Mouse (Mus musculus): ENCODE results near the gene Rps6kc1. TPM values are rescaled to one million over a fixed set of nuclear protein-coding genes. Genes with fewer than 3 reads are reported as not detected.
A peak's percentile ranks its signal among the peaks of the same experiment; 100 is the strongest.

The Rps6kc1 gene
- total RNA-seq, 4 experiments from 2014 or later = 112 to 133 (median 128) TPM

DNA sequence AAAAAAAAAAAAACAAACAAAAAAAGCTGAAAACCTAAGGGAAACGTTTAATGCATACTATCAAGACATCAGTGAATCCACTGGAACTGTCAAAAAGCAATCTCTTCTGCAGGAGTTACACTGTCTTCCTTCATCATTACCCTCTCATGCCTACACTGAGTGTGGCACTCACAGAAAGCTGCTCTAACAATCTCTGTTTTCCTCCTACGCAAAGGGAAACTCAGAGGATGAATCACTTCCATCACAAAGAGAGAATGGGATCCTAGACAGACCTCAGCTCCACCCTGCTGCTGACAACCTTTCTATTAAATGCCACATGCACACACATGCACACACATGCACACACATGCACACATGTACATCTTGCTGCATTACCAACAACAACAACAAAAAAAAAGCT lies 75.5 kb downstream of the Rps6kc1 start:
- no peak for DNase-seq (ENCODE audit: low spot score in 2 of 2)

- no peak for DNase-seq (ENCODE audit: low spot score in 2 of 2)
Measured at GRCm38 (mm10) chr1:190834201-190834907, 77.2 kb downstream of the Rps6kc1 start.

DNA sequence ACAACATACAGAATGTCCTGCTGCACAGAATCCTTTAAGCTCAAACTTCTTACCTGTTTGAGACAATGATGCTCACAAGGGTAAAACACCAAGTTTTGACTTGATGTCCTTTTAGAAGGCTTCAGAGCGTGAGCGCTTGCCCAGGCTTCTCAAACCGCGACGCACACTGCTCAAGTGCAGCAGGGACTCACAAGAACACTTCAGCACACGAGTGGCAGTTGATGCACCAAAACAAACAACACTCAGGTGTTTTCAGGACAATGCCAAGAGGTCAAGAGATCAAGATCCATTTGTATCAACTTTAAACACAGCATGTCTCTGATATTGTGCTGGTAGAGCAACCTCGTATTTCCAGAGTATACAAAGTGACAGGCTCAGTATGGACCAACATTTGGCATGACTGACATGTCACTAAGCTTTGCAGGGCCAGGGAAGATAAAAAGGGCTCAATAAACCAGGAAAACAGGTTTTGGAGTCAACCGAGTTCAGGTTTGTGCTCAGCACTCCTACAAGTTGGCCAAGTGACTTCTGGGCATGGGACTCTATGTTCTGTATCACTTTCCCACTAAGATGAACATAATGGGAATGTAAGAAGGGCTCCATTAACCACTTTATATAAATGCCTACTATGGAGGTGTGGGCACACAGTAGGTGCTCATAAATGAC lies 78.5 kb downstream of the Rps6kc1 start:
- DNase-seq (ENCODE audit: low spot score in 2 of 2) = no peak

DNA sequence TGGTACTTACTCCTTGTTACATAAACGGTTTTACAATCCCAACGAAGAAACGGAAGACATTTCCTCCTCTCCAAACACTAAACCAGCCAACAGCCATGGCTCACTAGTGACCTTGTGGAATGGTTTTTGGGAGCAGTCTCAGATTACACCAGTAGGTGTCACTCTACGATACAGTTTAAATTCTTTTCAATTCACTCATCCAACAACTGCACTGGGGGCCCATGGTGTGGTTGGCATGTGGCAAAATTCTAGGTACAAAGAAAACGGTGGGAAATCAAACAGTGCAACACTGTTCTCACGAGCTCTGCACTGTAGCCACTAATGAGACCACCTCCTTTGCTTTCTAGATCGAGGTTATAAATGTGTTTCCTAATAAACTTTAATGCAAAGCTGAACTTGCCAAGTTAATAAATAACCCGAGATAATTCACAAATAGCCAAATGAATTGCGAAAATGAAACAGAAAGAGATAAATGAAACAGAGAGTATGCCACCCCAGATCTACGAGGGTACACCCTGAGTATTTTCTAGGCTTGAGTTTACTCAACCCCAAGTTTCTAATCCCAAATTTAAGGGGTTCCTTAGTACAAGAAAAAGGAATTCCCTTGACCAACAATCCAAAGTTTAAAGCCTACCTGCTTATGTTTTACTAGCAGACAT lies 79.6 kb downstream of the Rps6kc1 start:
- peak in 1 of 2 experiments; percentile 32 for DNase-seq (ENCODE audit: low spot score in 2 of 2)

- no peak for DNase-seq (ENCODE audit: low spot score in 2 of 2)
Measured at GRCm38 (mm10) chr1:190826486-190827034, 85.0 kb downstream of the Rps6kc1 start.

DNA sequence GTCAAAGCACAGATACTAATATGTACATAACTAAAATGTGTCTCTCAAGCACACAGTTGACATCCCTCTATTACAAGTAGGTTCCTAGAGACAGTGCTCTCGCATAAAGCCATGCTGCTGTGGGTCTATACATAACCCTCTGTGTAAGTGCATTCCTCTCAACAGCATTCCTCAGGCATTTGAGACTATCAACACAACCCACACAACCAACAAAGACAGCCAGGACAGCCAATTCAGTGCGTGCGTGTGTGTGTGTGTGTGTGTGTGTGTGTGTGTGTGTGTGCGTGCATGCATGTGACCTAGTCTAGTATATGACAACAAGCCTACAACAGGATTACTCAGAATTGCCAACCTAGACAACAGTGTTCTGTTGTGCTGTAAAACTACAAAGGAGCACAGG lies 87.8 kb downstream of the Rps6kc1 start:
- DNase-seq (ENCODE audit: low spot score in 2 of 2) = no peak

DNA sequence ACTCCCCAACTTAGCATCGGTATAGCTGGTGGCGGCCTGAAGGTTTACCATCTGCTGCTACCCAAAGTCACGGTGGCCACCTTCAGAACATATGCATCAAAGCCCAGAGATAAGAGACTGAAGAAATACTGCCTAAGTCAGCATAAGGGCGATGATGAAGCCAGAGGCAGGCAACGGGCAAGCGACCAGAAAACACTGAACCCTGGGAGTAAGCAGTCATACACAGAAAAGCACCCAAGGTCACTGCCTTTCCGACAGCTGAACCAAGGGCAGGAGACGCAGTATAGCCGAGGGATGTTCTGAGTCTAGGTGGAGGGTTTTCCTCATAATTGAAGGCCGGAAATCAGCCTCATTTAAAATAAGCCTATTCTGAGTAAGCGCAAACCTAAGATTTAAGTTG lies 95.4 kb downstream of the Rps6kc1 start:
- no peak for DNase-seq (ENCODE audit: low spot score in 2 of 2)

GRCm38 (mm10) chr1:190810408-190810807 lies 101.2 kb downstream of the Rps6kc1 start:
- DNase-seq (ENCODE audit: low spot score in 2 of 2) = no peak

- DNase-seq (ENCODE audit: low spot score in 2 of 2) = no peak
Measured at GRCm38 (mm10) chr1:190808766-190809221, 102.8 kb downstream of the Rps6kc1 start.

DNA sequence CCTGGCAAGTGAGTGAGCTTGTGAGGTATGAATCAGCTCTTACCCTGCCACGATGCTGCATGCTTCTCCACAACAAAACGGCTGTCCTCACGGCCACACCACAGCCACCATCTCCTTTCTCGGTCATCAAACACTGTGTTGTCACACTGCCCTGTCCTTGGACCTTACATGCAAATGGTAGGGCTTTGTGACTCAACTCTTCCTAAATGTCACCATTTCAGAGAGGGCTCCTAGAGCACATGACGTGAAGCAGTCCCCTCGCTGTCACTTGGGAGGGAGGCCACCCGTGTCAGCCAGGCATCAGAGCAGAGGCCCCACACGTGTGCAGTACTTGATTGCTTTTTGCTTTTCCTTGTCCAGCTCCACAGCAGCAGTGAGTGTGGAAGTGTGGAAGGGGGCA lies 104.8 kb downstream of the Rps6kc1 start:
- no peak for DNase-seq (ENCODE audit: low spot score in 2 of 2)

GRCm38 (mm10) chr1:190798668-190799067 lies 112.9 kb downstream of the Rps6kc1 start:
- no peak for DNase-seq (ENCODE audit: low spot score in 2 of 2)

DNA sequence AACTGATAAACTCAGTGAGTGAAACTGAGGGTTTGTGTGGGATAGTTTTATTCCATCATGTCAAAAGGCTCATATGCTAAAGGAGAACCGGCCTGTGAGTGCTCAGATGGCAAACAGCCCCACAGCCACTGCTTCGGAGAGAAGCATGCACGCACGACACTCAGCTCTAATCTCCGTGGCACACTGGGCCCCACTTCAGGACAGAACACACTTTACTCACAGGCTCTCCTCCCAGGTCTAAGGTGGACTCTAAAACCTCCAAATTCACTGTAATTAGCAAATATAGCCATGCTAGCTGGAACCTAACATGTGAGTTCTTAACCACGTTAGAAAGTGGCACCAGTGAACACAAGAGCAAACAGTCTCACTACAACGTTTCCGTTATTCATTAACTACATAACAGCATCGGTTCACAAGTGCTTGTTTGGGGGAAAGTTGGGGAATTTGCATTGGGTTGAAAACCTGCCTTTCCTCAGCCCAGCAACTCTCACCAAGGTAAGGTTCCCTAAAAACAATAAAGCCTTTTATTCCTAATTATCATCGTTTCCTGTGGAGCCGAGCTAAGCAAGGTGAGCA lies 114.0 kb downstream of the Rps6kc1 start:
- no peak for DNase-seq (ENCODE audit: low spot score in 2 of 2)

GRCm38 (mm10) chr1:190796745-190797482 lies 114.7 kb downstream of the Rps6kc1 start:
- DNase-seq (ENCODE audit: low spot score in 2 of 2) = no peak

GRCm38 (mm10) chr1:190791638-190792037 lies 119.9 kb downstream of the Rps6kc1 start:
- no peak for DNase-seq (ENCODE audit: low spot score in 2 of 2)

- DNase-seq (ENCODE audit: low spot score in 2 of 2) = no peak
Measured at GRCm38 (mm10) chr1:190790720-190791119, 120.8 kb downstream of the Rps6kc1 start.

DNA sequence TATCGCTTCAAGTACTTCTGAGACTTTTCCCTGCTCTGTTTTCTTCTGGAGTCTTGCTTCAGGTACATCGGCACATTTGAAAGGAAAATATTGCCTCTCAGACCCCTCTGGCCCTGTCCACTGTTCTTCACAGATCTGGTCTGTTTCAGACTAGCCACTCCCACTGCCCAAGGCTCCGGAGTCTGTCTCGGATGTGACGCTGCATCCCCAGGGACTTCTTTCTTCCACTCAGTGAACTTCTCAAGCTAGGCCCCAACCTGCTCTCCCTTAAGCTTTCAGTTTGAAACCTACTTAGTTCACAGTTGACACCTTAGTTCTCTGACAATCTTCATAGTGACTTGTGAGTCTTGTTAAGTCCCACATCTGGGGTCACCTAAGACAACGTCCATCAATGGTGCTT lies 133.9 kb downstream of the Rps6kc1 start:
- DNase-seq (ENCODE audit: low spot score in 2 of 2) = no peak

DNA sequence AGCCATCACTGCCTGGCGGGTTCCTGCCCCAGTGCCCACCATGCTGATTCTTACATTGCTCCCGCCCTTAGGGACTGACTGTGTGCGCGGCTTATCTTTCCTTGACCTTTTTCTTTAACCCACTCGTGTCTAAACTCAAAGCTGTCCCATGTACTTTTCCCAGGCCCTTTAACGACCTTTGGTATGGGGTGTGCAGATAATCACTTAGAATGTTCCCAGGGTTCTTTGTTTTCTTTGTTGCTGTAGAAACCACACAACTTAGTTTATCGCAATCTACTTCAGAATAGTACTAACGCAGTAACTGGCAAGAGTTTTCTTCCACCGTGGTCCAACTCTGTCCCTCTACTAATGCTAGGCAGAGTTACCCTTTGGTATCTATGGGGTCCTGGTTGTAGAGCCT lies 135.3 kb downstream of the Rps6kc1 start:
- no peak for DNase-seq (ENCODE audit: low spot score in 2 of 2)

DNA sequence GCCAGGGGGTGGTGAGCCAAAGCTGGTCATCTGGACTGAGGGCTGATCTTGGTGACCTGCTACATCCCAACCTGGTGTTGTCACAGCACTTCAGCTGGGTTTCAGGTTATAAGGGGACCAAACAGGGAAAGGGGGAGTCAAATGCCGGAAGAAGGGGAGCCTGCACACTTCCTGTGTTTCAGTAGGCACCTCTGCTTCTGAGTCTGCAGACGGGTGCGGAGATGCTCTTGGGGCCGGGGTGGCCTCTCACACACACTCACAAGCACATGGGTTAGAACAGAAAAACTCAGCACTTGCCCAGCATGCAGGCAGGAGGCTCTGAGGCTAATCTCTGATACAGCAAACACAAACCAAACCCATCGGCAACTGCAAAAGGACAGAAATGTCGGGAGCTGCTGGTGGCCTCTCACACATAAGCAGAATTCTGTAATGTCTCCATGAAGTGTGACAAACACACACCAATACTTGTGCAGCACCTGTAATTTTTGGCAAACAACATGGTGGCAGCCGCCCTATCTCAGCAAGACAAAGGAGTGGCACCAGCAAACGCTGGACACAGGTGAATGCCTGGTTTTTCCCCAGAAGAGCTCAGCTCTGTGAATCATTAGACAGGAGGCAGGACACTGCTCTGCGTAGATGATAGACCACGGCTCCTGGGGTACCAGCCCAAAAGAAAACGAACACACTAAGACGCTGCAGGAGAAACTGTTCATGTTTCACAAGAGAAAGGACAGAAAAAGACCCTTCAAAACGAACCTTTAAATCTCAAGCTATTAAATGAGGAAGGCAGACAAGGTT lies 139.3 kb downstream of the Rps6kc1 start:
- DNase-seq (ENCODE audit: low spot score in 2 of 2) = no peak

GRCm38 (mm10) chr1:190769748-190770147 lies 141.8 kb downstream of the Rps6kc1 start:
- no peak for DNase-seq (ENCODE audit: low spot score in 2 of 2)

DNA sequence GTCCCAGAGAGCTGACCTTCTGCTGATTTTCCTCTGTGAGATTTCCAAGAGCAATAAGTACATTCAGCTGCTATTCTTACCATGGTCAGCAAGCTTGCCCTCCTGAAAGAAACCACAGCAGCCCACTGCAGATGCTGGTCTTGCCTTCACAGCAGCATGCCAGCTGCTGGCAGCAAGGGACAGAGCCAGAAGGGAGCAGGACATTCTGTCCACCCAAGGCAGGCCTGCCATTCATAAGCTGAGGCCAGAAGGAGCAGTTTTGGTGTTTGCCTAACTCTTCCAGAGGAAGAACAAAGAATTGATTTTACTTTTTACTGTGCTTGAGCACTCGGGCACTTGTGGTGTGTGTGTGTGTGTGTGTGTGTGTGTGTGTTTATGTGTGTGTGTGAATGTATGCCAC lies 143.3 kb downstream of the Rps6kc1 start:
- no peak for DNase-seq (ENCODE audit: low spot score in 2 of 2)
